Mouse (Mus musculus) spleen, adult 18-20 months (tissue): ENCODE measurements around the gene Mc1r.
"Not testable (repeated sequence)": the region's sequence is repeated elsewhere in the genome, so short reads cannot be mapped to it uniquely, and the experiment has no call there.

Experiments
- DNase-seq, 2 experiments: peaks; one replicate each; pipeline ENCODE4 v3.0.0; 2022; ENCODE audit warnings: mixed read lengths in 2 of 2

Mc1r gene

GRCm38 (mm10) chr8:123431616-123432365 lies 24.9 kb downstream of the Mc1r start:
- no peak for DNase-seq

GRCm38 (mm10) chr8:123432381-123432780 lies 25.5 kb downstream of the Mc1r start:
- DNase-seq, result no peak

- not testable (repeated sequence) for DNase-seq
Measured at GRCm38 (mm10) chr8:123433241-123433974, 26.5 kb downstream of the Mc1r start.

- DNase-seq, result no peak
Measured at GRCm38 (mm10) chr8:123441788-123442187, 34.9 kb downstream of the Mc1r start.

- no peak for DNase-seq
Measured at GRCm38 (mm10) chr8:123442351-123442750, 35.4 kb downstream of the Mc1r start.

- DNase-seq, result peak; percentile 80 to 97
Measured at GRCm38 (mm10) chr8:123442871-123443575, 36.1 kb downstream of the Mc1r start.

GRCm38 (mm10) chr8:123443576-123443921 lies 36.6 kb downstream of the Mc1r start:
- no peak for DNase-seq

- no peak for DNase-seq
Measured at GRCm38 (mm10) chr8:123444131-123444530, 37.2 kb downstream of the Mc1r start.

- no peak for DNase-seq
Measured at GRCm38 (mm10) chr8:123445981-123446380, 39.1 kb downstream of the Mc1r start.

GRCm38 (mm10) chr8:123446799-123447198 lies 39.9 kb downstream of the Mc1r start:
- DNase-seq, result no peak

- no peak for DNase-seq
Measured at GRCm38 (mm10) chr8:123450783-123451182, 43.9 kb downstream of the Mc1r start.

GRCm38 (mm10) chr8:123451747-123452146 lies 44.8 kb downstream of the Mc1r start:
- not testable (repeated sequence) for DNase-seq

GRCm38 (mm10) chr8:123452149-123452548 lies 45.2 kb downstream of the Mc1r start:
- DNase-seq, result no peak

GRCm38 (mm10) chr8:123453291-123453690 lies 46.4 kb downstream of the Mc1r start:
- no peak for DNase-seq

- no peak for DNase-seq
Measured at GRCm38 (mm10) chr8:123453951-123454350, 47.0 kb downstream of the Mc1r start.

- DNase-seq, result no peak
Measured at GRCm38 (mm10) chr8:123454559-123454958, 47.7 kb downstream of the Mc1r start.
